Mouse (Mus musculus) bone marrow macrophage, adult 2 months (primary cell): ENCODE measurements at regions not wholly inside any gene's neighbourhood (a gene's known extent, or its start where the extent isn't known, plus 50 kb on each side); places are given as distances from the start of the nearest gene placed in this dataset.

Source experiments
- CTCF ChIP-seq: IDR thresholded peaks from 2 replicates; pipeline ENCODE4 v1.5.1; 2012; ENCODE audit warnings: low read depth, mild to moderate bottlenecking, low read length, moderate library complexity
- POLR2A ChIP-seq: IDR thresholded peaks from 2 replicates; pipeline ENCODE4 v1.6.1; 2012; ENCODE audit warnings: mild to moderate bottlenecking, low read depth, low read length, borderline replicate concordance

DNA sequence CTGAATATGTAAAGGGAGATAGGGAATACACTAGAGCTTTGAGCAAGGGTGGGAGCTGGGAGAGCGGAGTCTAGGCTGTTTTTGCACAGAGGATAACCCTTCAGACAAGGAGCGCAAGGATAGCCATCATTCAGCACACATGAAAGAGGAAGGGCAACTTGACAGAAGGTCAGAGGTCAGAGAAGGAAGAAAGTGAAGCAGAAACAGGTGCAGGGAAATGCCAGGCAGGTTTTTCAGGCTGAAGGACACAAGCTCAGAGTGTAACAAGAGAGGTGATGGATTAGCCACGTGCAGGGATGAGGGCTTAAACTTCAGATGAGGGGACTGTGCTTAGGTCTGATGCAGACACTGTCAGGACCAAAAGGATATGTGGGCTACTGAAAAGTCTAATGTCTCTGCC is 199.5 kb downstream of the Epha4 start:
- TF ChIP-seq POLR2A (no peak), CTCF (no peak)
